Mouse (Mus musculus) layer of hippocampus, postnatal 14 days (tissue): ENCODE results near the gene March11. TPM values are rescaled to one million over a fixed set of nuclear protein-coding genes. Genes with fewer than 3 reads are reported as not detected.

ENCODE experiments used
- DNase-seq, 2 experiments: peaks; one replicate each; pipeline ENCODE4 v3.0.0; 2021 to 2022; ENCODE audit warnings: low spot score in 2 of 2, mixed read lengths in 1 of 2
- total RNA-seq, 2 experiments: library from RNA; stranded (reverse); gene quantifications; 2 replicates each; pipeline ENCODE4 v1.2.3; 2021

Gene March11
- total RNA-seq, 2 experiments from 2014 or later: 6.5 to 8.2 TPM

DNA sequence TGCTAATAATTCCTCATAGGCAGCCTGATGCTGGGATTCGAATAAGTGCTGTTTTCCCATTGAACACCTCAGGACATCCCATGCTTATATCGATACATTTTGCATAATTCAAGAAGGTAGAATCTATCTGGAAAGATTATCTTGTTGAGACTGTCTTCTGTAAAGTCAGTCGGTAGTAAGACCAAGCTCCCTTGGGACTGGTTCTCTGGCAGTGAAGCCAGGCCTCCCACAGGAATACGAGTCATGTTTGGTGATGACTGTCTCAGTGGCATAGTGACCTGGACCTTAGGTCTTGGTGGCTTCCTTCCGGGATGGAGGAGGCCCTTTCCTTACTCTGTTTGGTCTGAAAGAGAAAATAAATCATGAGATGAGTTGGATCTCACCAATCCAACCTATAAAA is 57.7 kb downstream of the March11 start:
- no peak for DNase-seq

DNA sequence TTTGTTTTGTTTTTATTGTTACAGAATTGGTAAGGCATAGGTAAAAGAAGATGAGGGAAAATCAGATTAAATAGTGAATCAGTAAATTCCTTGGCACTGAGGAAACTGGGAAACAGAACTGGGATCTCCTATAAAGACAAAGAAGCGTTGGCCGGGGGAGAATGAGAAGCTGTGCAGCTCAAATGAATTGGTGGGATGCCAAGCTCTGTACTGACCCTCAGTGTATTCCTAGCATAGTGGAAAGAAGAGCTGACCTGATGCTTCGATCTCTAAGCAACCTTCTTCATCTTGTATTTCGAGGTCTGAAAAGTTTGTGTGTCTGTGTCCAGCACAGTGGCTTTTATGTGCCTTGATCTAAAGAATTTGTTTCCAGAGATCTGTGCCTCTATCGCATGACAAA is 64.9 kb downstream of the March11 start:
- no peak for DNase-seq

DNA sequence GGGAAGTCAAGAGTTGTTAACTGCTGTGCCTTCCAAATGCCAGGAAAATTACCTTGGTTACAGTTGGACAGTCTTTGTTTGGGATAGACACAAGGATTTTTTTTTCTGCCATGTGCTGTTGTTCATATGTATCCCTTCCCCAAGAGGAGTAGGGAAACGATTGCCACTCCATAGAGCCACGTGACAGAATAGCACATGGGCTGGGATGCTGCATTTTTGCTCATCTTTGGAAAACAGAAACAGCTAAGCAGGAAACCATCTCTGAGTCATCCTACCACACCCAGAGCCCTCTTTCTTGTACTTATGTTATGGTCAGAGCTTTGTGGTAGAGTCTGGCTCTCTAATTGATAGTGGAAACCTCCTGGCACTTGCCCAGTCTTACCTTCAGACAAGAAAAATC is 65.4 kb downstream of the March11 start:
- DNase-seq: no peak

DNA sequence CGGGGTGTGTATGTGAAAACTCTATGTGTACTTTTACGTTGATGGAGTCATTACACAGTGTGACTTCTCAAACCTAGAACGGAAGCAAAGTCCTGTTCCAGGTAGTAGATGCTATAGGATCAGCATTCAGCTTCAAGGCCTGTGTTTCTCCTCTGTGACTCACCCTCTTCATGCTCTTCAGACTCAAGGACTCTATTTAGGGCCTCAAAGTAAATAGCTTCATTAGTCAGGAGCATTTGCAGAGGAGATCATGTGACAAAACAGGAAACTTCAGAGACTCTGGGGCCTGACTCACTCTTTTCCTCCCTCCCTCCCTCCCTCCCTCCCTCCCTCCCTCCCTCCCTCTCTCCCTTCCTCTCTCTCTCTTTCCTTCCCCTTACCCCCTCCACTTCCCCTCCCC is 66.1 kb downstream of the March11 start:
- no peak for DNase-seq

DNA sequence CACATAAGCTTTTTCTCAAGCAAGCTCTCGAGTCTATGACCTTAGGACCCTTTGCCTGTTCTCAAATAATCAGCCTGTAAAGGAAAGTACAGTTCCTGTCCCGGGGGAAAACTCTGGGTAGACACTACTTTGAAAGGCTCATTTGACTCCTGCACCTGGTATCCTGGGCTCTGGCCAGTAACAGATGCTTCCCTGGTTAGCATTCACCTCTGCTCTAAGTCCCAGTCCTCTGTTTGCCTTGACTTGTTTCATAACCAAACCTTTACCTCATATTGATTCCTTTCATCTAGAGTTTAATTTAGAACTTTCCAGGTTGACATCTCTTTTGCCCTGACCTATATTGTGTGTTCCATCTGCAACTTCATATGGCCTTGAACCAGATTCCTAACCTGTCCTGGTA is 68.5 kb downstream of the March11 start:
- no peak for DNase-seq

DNA sequence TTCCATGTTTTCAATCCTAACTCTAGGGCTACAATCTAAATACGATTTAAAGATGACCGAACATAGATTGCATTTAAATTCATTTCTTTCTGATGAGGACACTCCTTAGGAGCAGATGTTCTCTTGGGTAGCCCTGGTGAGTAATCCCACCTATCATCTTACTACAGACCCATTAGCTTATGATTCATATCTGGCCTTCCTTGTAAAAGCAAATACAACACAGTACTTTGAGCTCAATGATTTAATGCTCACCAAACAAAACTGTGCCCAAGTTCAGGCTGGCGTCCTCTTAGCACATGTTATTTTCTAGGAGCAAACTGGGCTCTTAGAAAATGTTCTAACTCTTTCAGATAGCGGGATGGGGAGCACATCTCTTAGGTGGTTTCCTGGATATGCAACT is 70.0 kb downstream of the March11 start:
- DNase-seq: no peak

DNA sequence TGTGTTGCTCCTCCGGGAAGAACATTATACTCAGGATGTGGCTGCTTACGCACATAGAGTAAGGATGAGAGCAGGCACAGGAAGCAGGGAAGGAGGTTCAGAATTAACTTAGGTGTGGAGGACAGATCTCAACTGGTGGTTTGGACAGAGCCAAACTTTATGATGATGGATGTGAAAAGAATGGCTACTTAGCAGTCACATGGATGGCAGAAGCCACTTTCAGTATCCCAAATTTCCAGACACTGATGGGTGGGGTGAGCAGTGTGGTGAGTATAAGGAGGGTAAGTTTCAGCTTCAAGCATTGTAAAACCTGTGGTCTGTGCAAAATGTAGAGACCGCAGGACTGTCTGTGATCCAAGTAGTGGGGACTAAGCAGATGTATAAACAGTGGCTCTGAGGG is 71.0 kb downstream of the March11 start:
- no peak for DNase-seq

DNA sequence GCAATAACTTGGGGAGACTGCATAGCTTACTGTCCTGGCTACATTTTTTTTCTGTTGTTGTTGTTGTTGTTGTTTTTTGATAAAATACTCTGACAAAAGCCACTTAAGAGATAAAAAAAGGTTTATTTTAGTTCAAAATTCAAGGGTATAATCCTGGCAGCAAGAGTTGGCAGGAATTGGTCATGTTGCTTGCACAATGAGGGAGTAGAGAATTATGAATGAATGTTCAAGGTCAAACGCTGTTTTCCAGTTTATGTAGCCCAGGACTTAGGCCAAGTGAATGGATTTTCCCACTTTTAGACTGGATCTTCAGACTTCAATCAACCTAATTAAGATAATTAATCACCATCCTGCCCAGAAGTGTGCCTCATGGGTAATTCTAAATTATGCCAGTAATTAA is 72.0 kb downstream of the March11 start:
- no peak for DNase-seq

DNA sequence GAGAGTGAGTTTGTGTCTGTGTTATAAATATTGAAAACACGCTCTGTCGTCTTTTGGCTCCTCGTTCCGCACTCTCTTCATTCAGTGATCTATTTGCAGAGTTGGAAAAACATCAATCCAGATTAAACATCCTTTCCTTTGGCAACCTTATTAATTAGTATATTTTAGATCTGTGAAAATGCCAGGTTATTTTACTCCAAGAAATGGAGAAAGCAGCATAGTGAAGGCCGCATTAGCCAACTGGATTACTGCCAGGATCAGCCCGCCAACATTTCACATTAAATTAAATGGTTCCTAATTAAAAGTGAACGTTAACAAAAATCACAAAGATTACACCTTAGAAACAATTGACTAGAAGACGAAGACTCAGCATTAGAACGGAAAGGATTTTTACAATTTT is 81.2 kb downstream of the March11 start:
- DNase-seq: peak in 1 of 2 experiments; percentile 31

DNA sequence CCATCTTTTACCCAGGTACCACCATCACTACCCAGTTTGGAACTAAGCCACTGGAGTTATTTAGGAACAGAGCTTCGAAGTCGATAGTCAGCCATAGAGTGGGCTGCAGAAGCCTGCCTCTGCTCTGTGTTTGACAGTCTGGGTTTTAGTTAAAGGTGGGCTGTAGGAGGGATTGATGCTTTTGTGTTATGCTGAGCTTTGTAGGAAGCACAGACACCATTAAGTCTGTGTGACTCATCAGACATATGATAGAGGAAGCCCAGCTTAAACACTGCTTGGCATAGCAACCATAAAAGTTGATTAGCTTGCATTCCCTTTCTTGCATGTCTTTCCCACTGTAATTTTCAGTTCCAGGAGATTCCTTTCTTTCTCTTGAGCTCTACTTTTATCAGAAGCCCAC is 87.7 kb downstream of the March11 start:
- DNase-seq: no peak

DNA sequence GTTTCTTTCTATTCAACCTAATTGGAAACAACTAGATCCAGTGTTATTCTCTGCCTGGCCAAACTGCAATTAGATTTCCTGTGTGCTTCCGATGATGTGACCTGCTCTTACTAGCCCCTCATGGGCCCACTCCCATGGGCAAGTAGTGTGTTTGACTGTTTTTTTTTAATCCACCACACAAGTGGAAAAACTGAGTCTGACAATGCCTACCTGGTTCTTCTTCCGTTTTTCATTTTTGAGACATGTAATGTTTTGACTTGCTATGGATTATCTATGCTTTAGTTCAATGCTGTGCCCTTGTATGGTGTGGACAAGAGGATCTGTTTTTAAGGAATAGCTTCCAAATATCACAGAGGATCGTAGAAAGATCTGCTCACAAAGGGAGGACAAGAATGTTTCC is 116.4 kb downstream of the March11 start:
- DNase-seq: no peak

DNA sequence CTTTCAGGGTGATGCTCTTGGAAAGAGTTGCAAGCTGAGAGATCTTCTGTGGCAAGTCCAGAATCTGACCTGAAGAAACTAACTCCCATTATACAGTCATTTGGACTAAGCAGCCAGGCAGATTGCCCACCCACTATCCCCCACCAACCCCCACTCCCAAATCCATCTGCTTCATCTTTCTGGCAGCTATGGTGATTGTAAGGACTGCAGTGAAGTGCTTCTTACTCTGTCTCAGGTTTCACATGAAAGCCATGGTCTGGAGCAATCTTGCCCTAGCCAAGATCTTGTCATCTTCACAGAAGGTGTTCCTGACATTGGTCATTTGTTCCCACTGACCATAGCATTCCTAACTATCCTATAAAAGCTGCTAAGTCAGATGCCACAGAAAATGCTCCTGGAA is 117.4 kb downstream of the March11 start:
- peak; percentile 8 to 9 for DNase-seq

DNA sequence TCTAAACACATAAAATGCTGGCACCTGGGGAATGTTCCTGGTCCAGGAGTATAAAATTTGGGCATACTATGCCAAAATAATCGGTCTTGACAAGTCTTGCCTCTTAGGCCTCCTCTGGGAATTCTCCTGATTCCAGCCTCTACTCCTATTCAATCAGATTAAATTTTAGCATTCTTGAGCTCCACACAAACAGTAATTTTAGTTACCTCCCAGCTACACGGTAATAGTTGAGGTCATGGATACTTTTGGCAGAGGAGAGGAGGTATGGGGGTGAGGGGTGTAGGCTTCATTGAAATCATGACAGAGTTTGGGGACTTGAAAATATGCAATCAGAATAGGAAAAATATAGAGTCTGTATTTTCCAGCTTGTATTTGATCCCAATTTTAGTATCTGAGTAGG is 121.7 kb downstream of the March11 start:
- DNase-seq: no peak

DNA sequence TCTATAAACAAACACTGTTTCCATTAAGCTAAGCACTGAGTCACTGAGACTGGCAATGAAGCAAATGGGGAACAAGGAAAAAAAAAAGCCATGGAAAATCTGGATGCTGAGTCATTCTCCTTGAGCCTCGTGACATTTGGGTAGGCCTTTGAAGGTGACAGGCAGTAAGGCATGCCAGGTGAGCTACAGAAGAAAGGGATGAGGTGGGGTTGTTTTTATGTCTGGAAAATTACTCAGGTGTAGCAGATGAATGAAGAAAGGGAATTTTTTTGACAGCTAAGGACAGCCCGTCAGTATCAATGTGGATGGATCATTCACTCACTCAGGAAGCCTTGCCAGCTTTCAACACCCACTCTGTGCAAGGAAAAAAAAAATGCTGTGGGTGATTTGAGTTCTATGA is 123.8 kb downstream of the March11 start:
- peak; percentile 10 to 18 for DNase-seq

DNA sequence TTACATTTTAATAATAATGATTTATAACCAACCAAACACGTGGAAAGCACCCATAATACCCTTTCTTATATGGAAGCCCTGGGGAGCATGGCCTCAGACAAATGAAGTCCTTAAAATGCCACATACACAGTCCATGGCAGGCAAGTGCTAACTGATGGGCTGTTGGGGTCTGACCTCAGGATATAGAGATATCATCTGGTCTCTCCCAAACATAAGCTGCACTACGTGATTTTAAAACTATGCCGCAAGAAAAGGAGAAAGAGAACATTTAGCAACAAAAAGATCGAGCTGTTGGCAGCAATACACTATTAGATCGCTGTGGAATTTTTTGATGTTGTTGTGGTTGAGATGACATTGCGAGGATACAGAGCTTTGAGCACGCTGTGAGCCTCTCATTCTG is 126.9 kb downstream of the March11 start:
- DNase-seq: no peak

DNA sequence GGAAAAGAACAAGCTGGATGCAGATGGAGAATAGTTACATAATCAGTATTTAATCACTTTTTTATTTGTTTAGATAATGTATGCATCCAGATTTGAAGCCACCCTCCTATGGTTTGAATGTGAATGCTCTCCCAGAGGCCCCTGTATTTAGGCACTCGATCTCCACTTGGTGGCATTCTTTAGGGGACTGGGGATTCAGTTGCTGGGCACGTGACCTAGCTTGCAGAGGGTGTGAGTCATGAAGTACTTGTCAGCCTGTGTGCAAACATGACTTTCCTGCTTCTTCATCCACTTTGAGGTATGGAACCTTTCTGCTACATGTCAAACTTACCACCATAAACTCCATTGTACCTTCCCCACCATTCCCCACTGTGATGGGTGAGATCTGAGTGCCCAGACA is 128.3 kb downstream of the March11 start:
- no peak for DNase-seq
